Mouse (Mus musculus) induced T-regulatory cell, adult 2 months (primary cell): ENCODE data around the gene Nrgn.

Experiments
- DNase-seq: peaks from one replicate; pipeline ENCODE4 v3.0.0-alpha.2; 2012; ENCODE audit warnings: low read depth

Gene Nrgn

GRCm38 (mm10) chr9:37552536-37553293, at the start of gene Nrgn:
Gene Nrgn (minus strand): TSS chr9:37552904.
- DNase-seq: peak; percentile 50

GRCm38 (mm10) chr9:37600538-37601205, 48.0 kb upstream of the Nrgn start:
- DNase-seq: no peak

GRCm38 (mm10) chr9:37598637-37599036, 45.9 kb upstream of the Nrgn start:
- no peak for DNase-seq

- no peak for DNase-seq
Measured at GRCm38 (mm10) chr9:37595570-37595969, 42.9 kb upstream of the Nrgn start.

- DNase-seq: no peak
Measured at GRCm38 (mm10) chr9:37593690-37594089, 41.0 kb upstream of the Nrgn start.

GRCm38 (mm10) chr9:37592633-37593032, 39.9 kb upstream of the Nrgn start:
- DNase-seq: no peak

- no peak for DNase-seq
Measured at GRCm38 (mm10) chr9:37592025-37592424, 39.3 kb upstream of the Nrgn start.

GRCm38 (mm10) chr9:37590381-37590780, 37.7 kb upstream of the Nrgn start:
- DNase-seq: no peak

GRCm38 (mm10) chr9:37586718-37587117, 34.0 kb upstream of the Nrgn start:
- DNase-seq: no peak

- no peak for DNase-seq
Measured at GRCm38 (mm10) chr9:37583594-37583993, 30.9 kb upstream of the Nrgn start.

- DNase-seq: no peak
Measured at GRCm38 (mm10) chr9:37576436-37576930, 23.8 kb upstream of the Nrgn start.

- DNase-seq: no peak
Measured at GRCm38 (mm10) chr9:37572204-37572876, 19.6 kb upstream of the Nrgn start.

- DNase-seq: no peak
Measured at GRCm38 (mm10) chr9:37569231-37569835, 16.6 kb upstream of the Nrgn start.

GRCm38 (mm10) chr9:37568605-37569214, 16.0 kb upstream of the Nrgn start:
- DNase-seq: no peak

- no peak for DNase-seq
Measured at GRCm38 (mm10) chr9:37567892-37568604, 15.3 kb upstream of the Nrgn start.

GRCm38 (mm10) chr9:37567454-37567853, 14.8 kb upstream of the Nrgn start:
- DNase-seq: no peak

GRCm38 (mm10) chr9:37567019-37567418, 14.3 kb upstream of the Nrgn start:
- DNase-seq: no peak

GRCm38 (mm10) chr9:37563805-37564204, 11.1 kb upstream of the Nrgn start:
- DNase-seq: no peak

GRCm38 (mm10) chr9:37560617-37561016, 7.9 kb upstream of the Nrgn start:
- DNase-seq: no peak

GRCm38 (mm10) chr9:37556366-37556765, 3.7 kb upstream of the Nrgn start:
- no peak for DNase-seq
